Mouse (Mus musculus): Measurements from ENCODE around the gene Mapk10. TPM values are rescaled to one million over a fixed set of nuclear protein-coding genes. Genes with fewer than 3 reads are reported as not detected.

Gene Mapk10
- polyA plus RNA-seq (2015; fragmentation: Nextera tagmentation; extraction: Ambion mirVana): 132 and 133 TPM in 2 replicates

DNA sequence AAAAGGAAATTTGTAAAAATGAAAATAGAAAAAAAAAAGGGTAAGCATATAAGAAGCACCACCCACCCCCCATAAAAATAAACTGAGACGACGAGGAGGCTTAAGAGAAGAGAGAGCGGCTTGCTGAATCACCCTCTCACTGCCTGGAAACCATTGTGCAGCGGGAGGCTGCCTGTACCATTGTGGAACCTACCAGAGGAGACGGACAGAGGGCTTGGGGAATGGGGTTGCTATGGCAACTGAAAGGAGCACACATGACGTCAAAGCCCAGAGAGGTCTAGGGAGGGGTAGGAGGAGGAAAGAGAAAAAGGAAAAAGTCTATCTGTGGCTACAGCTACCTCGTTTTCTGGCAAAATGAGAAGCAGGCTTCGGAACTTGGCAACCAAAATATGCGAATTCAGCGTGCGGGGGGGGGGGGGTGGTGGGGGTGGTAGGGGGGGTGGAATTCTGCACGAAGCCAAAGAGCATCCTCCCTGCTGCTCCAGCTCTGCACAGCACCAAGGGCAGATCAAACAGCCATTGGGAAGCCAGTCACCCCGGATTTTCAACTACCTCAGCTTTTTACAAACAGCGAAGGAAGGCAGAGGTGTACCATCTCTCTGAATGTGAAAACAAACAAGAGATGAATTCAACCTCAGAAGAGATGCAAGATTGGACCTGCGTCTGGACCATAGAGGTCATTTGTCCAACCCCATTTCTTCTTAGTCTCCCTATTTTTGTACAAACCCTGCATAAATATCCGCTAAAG lies at the start of gene Mapk10:
Gene Mapk10 (minus strand): TSS at position 234 of the 748 bp plus-strand sequence.
- Histone ChIP-seq H3K36me3 (ENCODE audit: control insufficient read depth, insufficient read depth, low read length) (no peaks in the 10 kb centered on the region), H3K4me3 (ENCODE audit: low read depth, low read length) (peak within 1 kb of the TSS; percentile 73), H3K27ac (ENCODE audit: low read length) (peak within 1 kb of the TSS; percentile 97), H3K4me2 (ENCODE audit: low read length) (peak within 1 kb of the TSS; percentile 75), H3K9me3 (replicated peaks; ENCODE audit: control insufficient read depth, low read length, poor library complexity, severe bottlenecking) (no peaks in the 10 kb centered on the region), H3K9ac (ENCODE audit: low read depth, low read length) (peak within 1 kb of the TSS; percentile 84), H3K4me1 (ENCODE audit: control insufficient read depth, insufficient read depth, low read length) (peaks cover 16% of the 10 kb centered on the region), H3K27me3 (ENCODE audit: control insufficient read depth, insufficient read depth, low read depth, low read length) (no peaks in the 10 kb centered on the region)
- WGBS: 7% methylated on average over 11 of the region's 16 CpGs
- ATAC-seq: peak; percentile 98

DNA sequence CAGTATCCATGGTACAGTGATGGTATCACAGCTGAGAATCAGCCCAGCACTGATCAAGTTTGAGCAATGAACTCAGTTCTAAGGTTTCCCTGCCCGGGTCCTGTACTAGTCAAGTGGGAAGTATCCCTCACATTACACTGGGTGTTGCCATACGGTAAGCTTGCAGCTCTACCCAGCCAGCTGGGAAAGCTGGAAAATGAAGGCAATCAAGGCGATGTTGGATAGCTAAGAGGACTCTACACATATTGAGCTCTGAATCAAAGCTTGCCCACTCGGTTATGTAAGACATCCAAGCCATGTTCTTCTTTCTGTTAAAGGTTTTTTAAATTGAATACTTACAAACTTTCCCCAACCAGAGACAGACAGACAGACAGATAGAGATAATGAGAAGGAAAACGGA lies 45.0 kb upstream of the Mapk10 start:
- no peaks in the 10 kb centered on the region for H3K4me1 ChIP-seq (ENCODE audit: control insufficient read depth, insufficient read depth, low read length)
- H3K9me3 ChIP-seq (replicated peaks; ENCODE audit: control insufficient read depth, low read length, poor library complexity, severe bottlenecking): no peaks in the 10 kb centered on the region
- no peak overlapping the region for H3K27ac ChIP-seq (ENCODE audit: low read length)
- no peak for ATAC-seq
- no peak overlapping the region for H3K4me2 ChIP-seq (ENCODE audit: low read length)
- H3K27me3 ChIP-seq (ENCODE audit: control insufficient read depth, insufficient read depth, low read depth, low read length): no peaks in the 10 kb centered on the region
- H3K36me3 ChIP-seq (ENCODE audit: control insufficient read depth, insufficient read depth, low read length): no peaks in the 10 kb centered on the region
- WGBS: 88% methylated on average over 5 of the region's 5 CpGs
- no peak overlapping the region for H3K9ac ChIP-seq (ENCODE audit: low read depth, low read length)
- no peak overlapping the region for H3K4me3 ChIP-seq (ENCODE audit: low read depth, low read length)

DNA sequence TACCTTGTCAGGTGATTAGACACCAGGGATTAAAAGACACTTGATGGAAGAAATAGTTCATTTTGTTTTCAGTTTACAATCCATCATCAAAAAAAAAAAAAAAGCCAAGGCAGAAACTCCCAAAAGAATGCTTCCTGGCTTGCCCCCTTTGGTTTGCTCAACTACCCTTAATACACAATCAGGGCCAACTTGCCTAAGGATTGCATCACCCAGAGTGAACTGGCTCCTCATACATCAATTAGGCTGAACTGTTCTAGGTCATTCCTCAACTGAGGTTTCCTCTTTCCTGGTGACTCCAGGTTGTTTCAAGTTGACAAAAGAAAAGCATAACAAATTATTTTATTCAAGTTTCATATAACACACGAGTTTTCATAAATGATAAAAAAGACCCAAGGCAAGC lies 31.3 kb upstream of the Mapk10 start:
- no peaks in the 10 kb centered on the region for H3K4me1 ChIP-seq (ENCODE audit: control insufficient read depth, insufficient read depth, low read length)
- H3K4me3 ChIP-seq (ENCODE audit: low read depth, low read length): no peak overlapping the region
- no peak overlapping the region for H3K4me2 ChIP-seq (ENCODE audit: low read length)
- no peak for ATAC-seq
- no peaks in the 10 kb centered on the region for H3K9me3 ChIP-seq (replicated peaks; ENCODE audit: control insufficient read depth, low read length, poor library complexity, severe bottlenecking)
- WGBS: 76% methylated on average over 1 of the region's 1 CpGs
- no peak overlapping the region for H3K9ac ChIP-seq (ENCODE audit: low read depth, low read length)
- H3K27ac ChIP-seq (ENCODE audit: low read length): no peak overlapping the region
- no peaks in the 10 kb centered on the region for H3K36me3 ChIP-seq (ENCODE audit: control insufficient read depth, insufficient read depth, low read length)
- no peaks in the 10 kb centered on the region for H3K27me3 ChIP-seq (ENCODE audit: control insufficient read depth, insufficient read depth, low read depth, low read length)

DNA sequence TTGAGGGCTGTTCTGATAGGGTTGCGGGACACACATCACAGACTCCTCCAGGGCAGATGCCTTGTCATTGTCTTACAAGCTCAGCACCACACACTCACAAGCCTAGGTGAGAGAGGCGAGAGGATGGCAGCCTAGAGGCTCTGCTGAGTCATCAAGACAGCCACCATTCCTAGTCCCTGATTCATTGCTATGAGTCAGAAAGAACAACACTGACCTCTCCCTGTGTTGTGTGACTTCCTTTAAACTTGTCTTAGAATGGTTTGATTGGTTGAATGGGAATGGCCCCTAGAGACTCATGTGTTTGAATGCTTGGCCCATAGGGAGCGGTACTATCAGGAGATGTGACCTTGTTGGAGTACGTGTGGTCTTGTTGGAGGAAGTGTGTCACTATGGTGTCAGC lies 20.7 kb upstream of the Mapk10 start:
- Histone ChIP-seq H3K27ac (ENCODE audit: low read length) (no peak overlapping the region), H3K4me1 (ENCODE audit: control insufficient read depth, insufficient read depth, low read length) (no peaks in the 10 kb centered on the region), H3K4me3 (ENCODE audit: low read depth, low read length) (no peak overlapping the region), H3K36me3 (ENCODE audit: control insufficient read depth, insufficient read depth, low read length) (no peaks in the 10 kb centered on the region), H3K27me3 (ENCODE audit: control insufficient read depth, insufficient read depth, low read depth, low read length) (no peaks in the 10 kb centered on the region), H3K4me2 (ENCODE audit: low read length) (no peak overlapping the region), H3K9me3 (replicated peaks; ENCODE audit: control insufficient read depth, low read length, poor library complexity, severe bottlenecking) (no peaks in the 10 kb centered on the region), H3K9ac (ENCODE audit: low read depth, low read length) (no peak overlapping the region)
- no peak for ATAC-seq
- 93% methylated on average over 4 of the region's 4 CpGs for WGBS

DNA sequence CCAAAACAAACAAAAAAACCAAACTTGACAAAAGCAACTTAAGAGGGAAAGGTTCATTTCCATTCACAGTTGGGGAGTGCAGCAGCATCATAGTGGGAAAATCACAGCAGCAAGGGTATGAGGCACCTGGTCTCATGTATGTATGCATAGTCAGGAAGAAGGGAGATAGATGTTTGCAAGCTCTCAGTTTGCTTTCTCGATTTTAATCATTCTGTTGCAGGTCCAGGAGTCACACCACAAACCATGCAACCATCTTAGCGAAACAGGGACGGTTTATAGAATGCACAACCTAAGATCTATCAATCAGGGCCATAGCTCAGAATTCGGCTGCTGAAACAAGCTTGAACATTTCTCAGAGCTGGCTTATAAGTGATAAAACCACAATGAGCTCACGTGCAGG lies 19.2 kb upstream of the Mapk10 start:
- no peak overlapping the region for H3K9ac ChIP-seq (ENCODE audit: low read depth, low read length)
- no peak for ATAC-seq
- H3K9me3 ChIP-seq (replicated peaks; ENCODE audit: control insufficient read depth, low read length, poor library complexity, severe bottlenecking): no peaks in the 10 kb centered on the region
- H3K4me3 ChIP-seq (ENCODE audit: low read depth, low read length): no peak overlapping the region
- H3K27me3 ChIP-seq (ENCODE audit: control insufficient read depth, insufficient read depth, low read depth, low read length): no peaks in the 10 kb centered on the region
- H3K27ac ChIP-seq (ENCODE audit: low read length): no peak overlapping the region
- no peaks in the 10 kb centered on the region for H3K4me1 ChIP-seq (ENCODE audit: control insufficient read depth, insufficient read depth, low read length)
- no peak overlapping the region for H3K4me2 ChIP-seq (ENCODE audit: low read length)
- 94% methylated on average over 5 of the region's 5 CpGs for WGBS
- no peaks in the 10 kb centered on the region for H3K36me3 ChIP-seq (ENCODE audit: control insufficient read depth, insufficient read depth, low read length)

DNA sequence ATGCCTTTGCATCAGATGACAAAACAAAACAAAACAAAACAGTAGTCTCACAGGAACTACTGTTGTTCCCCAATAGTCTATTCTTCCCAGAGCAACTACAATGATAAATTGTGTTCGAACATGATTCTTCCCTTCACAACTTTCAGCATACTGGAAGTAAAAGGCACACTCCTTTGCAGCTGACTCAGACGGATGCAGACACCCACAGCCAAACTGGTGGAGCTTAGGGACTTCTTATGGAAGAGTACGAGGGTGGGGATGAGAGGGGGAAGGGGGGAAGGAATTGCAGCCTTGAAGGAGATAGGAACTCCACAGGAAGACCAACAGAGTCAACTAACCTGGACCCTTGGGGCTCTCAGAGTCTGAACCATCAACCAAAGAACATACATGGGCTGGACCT lies 18.2 kb upstream of the Mapk10 start:
- no peak overlapping the region for H3K4me2 ChIP-seq (ENCODE audit: low read length)
- H3K36me3 ChIP-seq (ENCODE audit: control insufficient read depth, insufficient read depth, low read length): no peaks in the 10 kb centered on the region
- no peak overlapping the region for H3K4me3 ChIP-seq (ENCODE audit: low read depth, low read length)
- H3K27ac ChIP-seq (ENCODE audit: low read length): no peak overlapping the region
- H3K9ac ChIP-seq (ENCODE audit: low read depth, low read length): no peak overlapping the region
- no peak for ATAC-seq
- H3K4me1 ChIP-seq (ENCODE audit: control insufficient read depth, insufficient read depth, low read length): no peaks in the 10 kb centered on the region
- WGBS: 93% methylated on average over 3 of the region's 3 CpGs
- H3K27me3 ChIP-seq (ENCODE audit: control insufficient read depth, insufficient read depth, low read depth, low read length): no peaks in the 10 kb centered on the region
- H3K9me3 ChIP-seq (replicated peaks; ENCODE audit: control insufficient read depth, low read length, poor library complexity, severe bottlenecking): no peaks in the 10 kb centered on the region

DNA sequence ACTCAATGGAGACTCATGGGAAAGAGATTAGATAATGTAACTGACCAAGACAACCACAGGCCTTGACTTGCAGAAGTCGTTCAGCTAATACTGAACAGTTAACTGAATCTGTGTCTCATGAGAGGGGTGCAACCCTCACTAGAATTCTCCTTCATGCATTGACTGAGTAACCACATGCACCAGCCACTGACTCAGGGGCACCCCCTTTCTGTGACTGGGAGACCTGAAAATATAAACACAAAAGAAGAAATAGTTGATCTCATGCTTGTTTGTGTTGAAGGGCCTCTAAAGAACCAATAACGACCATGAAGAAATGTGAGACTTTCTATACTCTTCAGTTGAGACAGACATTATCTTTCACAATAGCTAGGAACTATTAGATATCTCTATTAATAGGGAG lies 10.9 kb upstream of the Mapk10 start:
- no peak overlapping the region for H3K4me3 ChIP-seq (ENCODE audit: low read depth, low read length)
- no peak overlapping the region for H3K27ac ChIP-seq (ENCODE audit: low read length)
- no peak for ATAC-seq
- H3K36me3 ChIP-seq (ENCODE audit: control insufficient read depth, insufficient read depth, low read length): no peaks in the 10 kb centered on the region
- no peaks in the 10 kb centered on the region for H3K9me3 ChIP-seq (replicated peaks; ENCODE audit: control insufficient read depth, low read length, poor library complexity, severe bottlenecking)
- WGBS: 47% methylated on average over 2 of the region's 2 CpGs
- H3K9ac ChIP-seq (ENCODE audit: low read depth, low read length): no peak overlapping the region
- no peak overlapping the region for H3K4me2 ChIP-seq (ENCODE audit: low read length)
- peaks cover 3% of the 10 kb centered on the region for H3K4me1 ChIP-seq (ENCODE audit: control insufficient read depth, insufficient read depth, low read length)
- no peaks in the 10 kb centered on the region for H3K27me3 ChIP-seq (ENCODE audit: control insufficient read depth, insufficient read depth, low read depth, low read length)

DNA sequence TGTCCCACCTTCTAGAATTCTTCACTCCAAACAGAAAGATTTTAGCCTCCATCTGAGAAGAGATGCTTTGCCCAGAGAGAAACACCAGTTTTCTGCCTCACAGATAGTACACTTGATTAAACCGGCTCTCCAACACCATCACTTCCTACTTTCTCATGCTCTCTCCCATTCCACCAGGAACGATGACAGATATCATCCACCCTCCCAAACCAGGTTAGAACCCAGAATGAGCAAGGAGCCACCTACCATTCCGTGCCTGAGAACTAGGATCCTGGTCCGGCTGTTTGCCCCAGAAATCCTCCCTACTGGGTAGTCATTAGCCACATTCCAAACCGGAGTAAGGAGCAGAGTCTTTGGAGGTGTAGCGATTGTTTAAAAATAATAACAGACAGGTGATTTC lies 490 bp downstream of the Mapk10 start:
- WGBS: 3% methylated on average over 6 of the region's 6 CpGs
- peak overlapping the region; percentile 73 for H3K4me3 ChIP-seq (ENCODE audit: low read depth, low read length)
- ATAC-seq: peak; percentile 38
- peak overlapping the region; percentile 97 for H3K27ac ChIP-seq (ENCODE audit: low read length)
- peaks cover 20% of the 10 kb centered on the region for H3K4me1 ChIP-seq (ENCODE audit: control insufficient read depth, insufficient read depth, low read length)
- peak overlapping the region; percentile 84 for H3K9ac ChIP-seq (ENCODE audit: low read depth, low read length)
- no peaks in the 10 kb centered on the region for H3K27me3 ChIP-seq (ENCODE audit: control insufficient read depth, insufficient read depth, low read depth, low read length)
- H3K36me3 ChIP-seq (ENCODE audit: control insufficient read depth, insufficient read depth, low read length): 0 out of 2 replicates have a peak, but pooled peaks cover 1% of the 10 kb centered on the region
- H3K4me2 ChIP-seq (ENCODE audit: low read length): peak overlapping the region; percentile 75
- H3K9me3 ChIP-seq (replicated peaks; ENCODE audit: control insufficient read depth, low read length, poor library complexity, severe bottlenecking): no peaks in the 10 kb centered on the region

DNA sequence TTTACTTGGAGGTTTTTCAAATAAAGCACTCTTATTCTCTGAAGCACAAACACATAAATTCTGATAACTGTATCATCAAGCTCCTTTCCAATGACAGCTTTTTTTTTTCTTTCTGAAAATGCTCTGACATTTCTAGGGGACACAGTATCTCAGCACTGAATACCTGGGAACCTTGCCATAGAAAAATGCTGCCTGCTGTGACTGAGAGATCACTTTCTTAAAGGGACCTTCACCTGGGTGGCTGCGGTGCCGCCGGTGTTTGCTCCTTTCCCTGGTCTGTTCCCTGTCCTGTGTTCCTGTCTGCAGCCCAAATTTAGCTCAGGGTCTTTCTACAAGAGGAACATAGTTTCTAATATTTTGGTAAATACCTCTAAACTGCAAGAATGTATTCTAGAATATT lies 1.1 kb downstream of the Mapk10 start:
- peak overlapping the region; percentile 75 for H3K4me2 ChIP-seq (ENCODE audit: low read length)
- no peaks in the 10 kb centered on the region for H3K27me3 ChIP-seq (ENCODE audit: control insufficient read depth, insufficient read depth, low read depth, low read length)
- H3K36me3 ChIP-seq (ENCODE audit: control insufficient read depth, insufficient read depth, low read length): 0 out of 2 replicates have a peak, but pooled peaks cover 6% of the 10 kb centered on the region
- no peaks in the 10 kb centered on the region for H3K9me3 ChIP-seq (replicated peaks; ENCODE audit: control insufficient read depth, low read length, poor library complexity, severe bottlenecking)
- H3K27ac ChIP-seq (ENCODE audit: low read length): peak overlapping the region; percentile 97
- peak overlapping the region; percentile 84 for H3K9ac ChIP-seq (ENCODE audit: low read depth, low read length)
- ATAC-seq: no peak
- whole genome bisulfite sequencing: 15% methylated on average over 3 of the region's 3 CpGs
- peaks cover 20% of the 10 kb centered on the region for H3K4me1 ChIP-seq (ENCODE audit: control insufficient read depth, insufficient read depth, low read length)
- peak overlapping the region; percentile 73 for H3K4me3 ChIP-seq (ENCODE audit: low read depth, low read length)
